Mouse (Mus musculus) hematopoietic stem cell, adult 5-6 weeks (primary cell): ENCODE results near the gene Ferd3l. TPM values are rescaled to one million over a fixed set of nuclear protein-coding genes. Genes with fewer than 3 reads are reported as not detected.

ENCODE experiments used
- ATAC-seq, 2 experiments: fragments of 125-278 bp in 1 of 2; replicated peaks in 1 of 2; 2 replicates each; pipeline ENCODE4 v1.8.0; 2016 to 2017; ENCODE audit warnings: inconsistent platforms in 2 of 2, mild to moderate bottlenecking in 2 of 2, moderate number of reproducible peaks in 2 of 2, low read depth in 1 of 2, moderate TSS enrichment in 1 of 2; ENCODE audit not compliant: low FRiP score in 2 of 2, poor library complexity in 2 of 2, severe bottlenecking in 2 of 2, insufficient read depth in 1 of 2, low TSS enrichment in 1 of 2
- total RNA-seq: library from RNA; stranded (forward); fragments of 172-1452, 232-1000 nt; gene quantifications from 2 replicates; pipeline ENCODE4 v1.2.3, GENCODE M21; 2017

Ferd3l gene
- not detected in 2 replicates for total RNA-seq

DNA sequence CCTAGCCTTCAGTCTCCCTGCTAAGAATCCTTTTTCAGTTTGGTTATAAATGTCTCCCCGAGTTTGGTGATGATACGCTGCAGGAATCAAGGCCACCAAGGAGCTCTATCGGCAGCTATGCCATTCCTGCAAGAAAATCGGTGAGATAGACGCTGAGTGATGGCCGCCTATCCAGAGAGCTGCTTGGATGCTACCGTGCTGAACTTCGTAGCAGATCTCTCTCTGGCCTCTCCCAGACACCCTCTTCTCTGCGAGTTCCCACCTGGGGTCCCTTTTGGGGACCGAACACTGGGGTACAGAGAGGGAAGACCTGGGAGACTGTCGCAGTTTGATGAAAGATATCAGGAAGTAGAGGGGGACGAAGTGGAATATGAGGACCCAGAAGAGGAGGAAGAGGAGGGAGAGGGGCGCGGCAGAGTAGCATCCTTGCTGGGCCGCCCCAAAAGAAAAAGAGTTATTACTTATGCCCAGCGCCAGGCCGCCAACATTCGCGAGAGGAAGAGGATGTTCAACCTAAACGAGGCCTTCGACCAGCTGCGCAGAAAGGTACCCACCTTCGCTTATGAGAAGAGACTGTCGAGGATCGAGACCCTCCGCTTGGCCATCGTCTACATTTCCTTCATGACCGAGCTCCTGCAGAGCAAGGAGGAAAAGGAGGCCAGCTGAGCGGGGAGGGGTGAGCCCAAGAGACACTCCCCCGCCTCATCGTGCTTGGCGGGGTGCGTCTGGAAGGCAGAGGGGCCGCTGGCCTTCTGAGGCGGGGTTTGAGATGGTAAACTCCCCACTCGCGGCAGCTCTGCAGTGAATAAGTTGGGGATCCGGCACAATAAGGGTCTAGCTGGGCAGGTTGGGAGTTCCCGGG, at the start of gene Ferd3l:
Gene Ferd3l, plus strand, starts transcription at position 95 of the 862 bp plus-strand sequence.
- no peak for ATAC-seq

DNA sequence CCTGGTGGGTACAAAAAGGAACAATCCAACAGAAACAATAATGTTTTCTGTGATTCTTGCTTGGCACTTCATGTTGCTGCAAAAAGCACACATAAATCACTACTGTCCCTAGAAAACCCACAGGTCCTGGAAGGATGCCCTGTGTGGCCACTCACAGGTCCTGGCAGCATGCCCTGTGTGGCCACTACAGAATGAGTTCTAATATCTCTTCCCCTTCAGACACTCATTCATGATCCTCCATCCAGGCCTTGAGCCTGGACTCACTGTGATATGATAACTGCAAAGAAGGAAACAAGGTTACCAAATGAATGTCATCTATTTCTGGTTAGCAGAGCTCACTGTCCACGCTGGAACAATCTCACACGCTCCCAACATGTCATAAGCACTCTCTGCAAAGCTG, 34.3 kb upstream of the Ferd3l start:
- ATAC-seq, result no peak

DNA sequence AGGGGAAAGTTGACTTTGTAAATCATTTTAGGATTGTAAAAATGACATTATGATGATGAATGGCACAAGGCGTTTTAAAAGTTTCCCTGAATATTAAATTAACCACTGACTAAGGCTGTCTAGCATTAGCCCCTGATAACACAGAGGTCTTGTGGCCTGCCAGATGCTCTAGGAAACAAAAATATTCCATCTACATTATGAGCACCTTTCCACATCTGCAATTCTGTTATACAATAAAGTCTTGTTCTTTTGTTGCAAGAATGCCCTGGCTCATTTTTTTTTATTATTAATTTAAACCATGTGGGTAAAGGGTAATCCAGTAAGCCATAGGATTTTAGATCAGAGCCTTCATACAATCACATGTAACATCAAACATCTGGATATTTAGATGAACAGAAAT, 33.6 kb upstream of the Ferd3l start:
- ATAC-seq, result no peak

DNA sequence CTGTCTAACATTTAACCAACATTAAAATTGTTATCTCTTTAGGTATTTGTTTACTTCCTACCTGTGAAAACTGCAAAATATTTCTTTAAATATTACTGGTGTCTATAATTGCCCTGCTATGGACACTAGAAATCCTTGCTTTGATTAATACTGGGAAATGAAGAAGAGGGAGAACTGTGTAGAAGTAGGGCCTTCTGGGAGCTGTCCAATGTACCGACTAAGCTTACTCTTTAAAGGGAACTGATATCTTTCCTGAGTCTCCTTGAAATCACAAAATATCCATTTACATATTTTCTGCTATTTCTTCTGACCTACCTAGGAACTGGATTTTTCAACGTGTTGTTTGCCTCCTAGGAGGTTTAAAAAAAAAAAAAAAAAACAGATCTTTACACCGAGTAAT, 1.5 kb upstream of the Ferd3l start:
- ATAC-seq, result no peak

DNA sequence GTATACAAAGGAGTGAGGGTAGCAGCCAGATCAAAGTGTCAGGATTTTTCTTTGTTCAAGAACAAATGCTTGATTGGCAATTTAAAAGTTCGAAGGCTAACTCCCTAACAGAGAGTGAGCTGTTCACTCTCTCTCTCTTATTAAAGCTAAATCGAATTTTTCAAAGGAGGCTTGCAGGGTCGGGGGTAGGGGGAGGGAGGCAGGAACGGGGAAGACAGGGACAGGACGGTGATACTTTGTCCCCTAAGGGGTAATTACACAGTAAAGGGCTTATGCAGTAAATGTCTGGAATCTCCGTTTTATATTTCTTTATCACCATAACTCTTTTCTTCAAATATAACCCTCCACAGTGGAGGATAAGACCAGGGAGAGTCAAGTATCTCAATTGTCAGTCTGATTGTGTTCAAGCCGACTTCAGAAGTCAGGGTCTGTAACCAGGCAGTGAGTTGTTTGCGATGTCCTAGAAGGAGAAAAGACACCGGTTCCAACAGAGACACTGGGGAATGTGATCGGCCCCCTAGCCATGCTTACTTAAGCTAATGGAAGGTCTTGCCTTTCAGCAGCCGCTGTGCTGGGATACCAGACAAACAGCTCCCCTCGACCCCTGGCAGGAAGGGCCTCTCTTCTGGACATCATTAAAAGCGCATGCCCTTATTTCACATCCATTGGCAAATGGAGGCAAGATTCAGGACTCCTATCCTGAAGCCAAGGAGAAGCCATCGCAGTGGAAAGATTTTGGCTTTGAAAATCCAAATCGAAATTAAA, 709 bp upstream of the Ferd3l start:
- ATAC-seq, result no peak

DNA sequence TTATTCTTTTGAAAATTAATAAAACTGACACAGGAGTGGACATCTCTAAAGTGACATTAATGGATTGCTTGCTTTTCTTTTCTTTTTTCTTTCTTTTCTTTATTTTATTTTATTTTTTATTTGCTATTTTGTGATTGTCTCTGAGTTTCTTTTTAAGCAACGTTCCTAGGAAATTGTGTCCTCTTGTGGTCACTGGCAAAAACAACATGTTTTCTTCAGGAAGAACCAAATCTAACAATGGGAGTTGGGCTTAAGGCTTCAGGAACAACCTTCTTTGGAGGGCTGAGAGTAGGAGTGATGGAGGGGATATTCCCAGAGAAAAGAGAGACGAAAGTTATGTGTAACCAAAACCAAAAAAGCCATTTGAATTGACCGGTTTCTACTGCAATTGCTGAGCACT, 24.6 kb downstream of the Ferd3l start:
- ATAC-seq, result no peak

DNA sequence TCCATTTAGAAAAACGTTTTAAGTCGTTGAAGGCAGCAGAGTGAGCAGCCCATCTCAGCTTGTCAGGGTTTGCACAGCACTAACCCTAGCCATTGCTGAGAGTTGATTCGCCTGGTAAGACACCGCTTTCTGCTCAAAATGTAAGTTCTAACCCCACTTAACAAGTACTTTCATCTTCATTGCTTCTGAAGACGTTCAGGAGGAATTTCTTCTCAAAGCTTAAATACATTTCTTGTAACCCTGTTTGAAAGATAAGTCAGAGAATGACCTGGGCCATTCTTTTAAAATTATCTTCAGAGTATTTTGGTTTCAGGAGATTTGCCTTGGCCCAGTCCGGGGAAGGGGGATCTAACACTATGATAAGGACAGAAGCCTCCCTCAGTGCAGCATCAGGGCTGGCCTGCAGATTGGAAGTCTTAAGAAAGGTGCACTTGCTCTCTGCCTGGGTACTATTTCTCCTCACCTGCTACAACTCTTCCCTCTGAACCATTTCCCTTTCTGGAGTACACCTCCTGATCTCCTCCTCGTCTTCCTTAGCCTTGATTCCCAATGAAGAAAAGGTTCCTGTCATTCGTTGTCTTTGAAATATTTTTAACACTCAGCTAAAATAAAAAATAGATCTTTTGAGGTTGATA, 26.8 kb downstream of the Ferd3l start:
- ATAC-seq, result no peak

DNA sequence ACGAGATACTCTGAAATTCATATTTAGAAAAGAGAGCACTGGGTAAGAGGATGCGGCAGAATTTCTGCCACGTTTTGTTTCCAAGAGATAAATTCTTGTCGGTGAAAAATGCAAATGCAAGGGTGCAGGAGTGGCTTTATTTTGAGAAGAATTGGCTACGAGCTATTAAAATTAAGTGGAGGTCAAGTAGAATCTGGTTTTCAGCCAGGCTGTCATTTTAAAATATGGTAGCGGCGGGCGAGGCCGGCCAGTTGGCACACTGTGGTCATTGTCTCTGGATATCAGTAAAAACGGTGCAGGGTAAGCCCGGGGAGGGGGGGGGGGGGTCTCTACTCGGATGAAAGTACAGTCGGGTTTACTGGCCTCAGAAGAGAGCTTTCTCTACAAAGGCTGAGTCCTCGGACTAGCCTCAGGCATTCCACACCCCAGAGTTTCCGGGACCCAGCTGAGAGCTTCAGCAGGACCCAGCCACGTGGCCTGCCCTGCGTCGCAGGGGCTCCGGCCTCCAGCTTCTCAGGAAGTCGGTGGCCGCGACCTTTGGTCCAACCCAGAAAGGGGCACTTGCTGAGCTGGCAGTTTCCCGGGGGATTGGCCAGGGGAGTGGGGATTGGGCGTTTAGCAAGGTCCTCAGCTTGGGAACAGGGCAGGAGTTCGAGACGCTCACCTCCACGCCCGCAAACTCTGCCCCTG, 27.5 kb downstream of the Ferd3l start:
- no peak for ATAC-seq

DNA sequence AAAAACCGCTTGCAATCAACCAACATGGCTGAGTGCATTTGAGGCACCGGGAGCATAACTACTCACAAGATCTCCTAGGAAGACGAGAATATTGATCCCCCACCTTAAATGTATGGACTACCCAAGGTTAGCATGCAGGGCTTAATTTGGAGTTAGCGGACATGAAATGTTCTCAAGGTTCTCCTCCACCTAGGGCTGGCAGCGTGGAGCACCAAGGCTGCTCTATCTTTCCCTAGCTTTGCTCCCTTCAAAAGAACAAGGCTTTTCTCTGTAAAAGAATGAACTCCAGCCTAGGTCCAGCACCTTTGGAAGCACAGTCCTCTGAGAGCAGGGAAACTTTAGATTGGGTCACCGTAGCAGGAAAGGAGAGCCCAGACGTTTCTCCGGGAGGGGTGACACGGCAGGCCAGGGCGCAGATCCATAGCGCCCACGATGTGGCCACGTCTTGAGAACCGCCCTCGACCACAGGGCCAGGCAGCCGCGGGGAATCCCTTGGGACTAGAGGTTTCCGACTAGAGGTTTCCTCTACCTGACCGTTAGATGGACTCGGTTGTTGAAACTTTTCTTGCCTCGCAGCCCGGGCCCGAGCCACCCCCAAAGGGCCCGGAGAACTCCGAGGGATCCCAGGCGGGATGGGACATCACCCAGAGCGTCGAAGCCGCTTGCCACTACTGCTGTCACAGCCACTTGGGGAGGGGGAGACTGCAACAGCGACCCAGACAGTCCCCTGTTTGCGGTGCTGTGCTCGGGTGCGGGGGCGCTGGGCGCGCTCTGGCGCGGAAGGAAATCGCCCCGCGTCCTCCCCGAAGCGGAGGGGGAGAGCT, 28.6 kb downstream of the Ferd3l start:
- no peak for ATAC-seq

DNA sequence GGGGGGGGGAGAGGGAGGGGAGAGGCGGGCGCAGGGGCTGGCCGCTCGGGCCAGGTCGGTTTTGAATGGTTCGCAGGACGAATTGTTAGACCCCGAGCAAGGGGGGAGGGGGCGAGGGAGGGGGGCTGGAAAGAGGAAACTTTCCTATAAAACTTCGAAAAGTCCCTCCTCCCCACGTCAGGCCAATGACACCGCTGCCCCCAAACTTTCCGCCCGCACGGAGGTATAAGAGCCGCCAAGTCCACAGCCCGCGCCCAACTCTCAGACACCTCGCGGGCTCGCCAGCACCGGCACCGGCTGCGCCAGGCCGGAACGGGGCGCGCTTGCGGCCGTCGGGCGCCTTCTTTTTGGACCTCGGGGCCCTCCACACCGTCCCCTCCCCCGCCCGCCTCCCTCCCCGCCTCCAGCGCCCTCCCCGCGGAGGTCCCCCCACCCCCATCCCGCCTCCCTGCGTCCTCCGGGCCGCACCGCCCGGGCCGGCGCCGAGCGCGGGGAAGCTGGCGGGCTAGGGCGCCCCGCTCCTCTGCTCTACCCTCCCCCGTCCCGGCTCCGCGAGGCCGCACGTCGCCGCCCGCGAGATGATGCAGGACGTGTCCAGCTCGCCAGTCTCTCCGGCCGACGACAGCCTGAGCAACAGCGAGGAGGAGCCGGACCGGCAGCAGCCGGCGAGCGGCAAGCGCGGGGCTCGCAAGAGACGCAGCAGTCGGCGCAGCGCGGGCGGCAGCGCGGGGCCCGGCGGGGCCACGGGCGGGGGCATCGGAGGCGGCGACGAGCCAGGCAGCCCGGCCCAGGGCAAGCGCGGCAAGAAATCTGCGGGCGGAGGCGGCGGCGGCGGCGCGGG, 29.4 kb downstream of the Ferd3l start, which contains the start of gene Twist1:
Gene Twist1, plus strand, starts transcription at position 272 of the 841 bp plus-strand sequence.
- ATAC-seq, result no peak

DNA sequence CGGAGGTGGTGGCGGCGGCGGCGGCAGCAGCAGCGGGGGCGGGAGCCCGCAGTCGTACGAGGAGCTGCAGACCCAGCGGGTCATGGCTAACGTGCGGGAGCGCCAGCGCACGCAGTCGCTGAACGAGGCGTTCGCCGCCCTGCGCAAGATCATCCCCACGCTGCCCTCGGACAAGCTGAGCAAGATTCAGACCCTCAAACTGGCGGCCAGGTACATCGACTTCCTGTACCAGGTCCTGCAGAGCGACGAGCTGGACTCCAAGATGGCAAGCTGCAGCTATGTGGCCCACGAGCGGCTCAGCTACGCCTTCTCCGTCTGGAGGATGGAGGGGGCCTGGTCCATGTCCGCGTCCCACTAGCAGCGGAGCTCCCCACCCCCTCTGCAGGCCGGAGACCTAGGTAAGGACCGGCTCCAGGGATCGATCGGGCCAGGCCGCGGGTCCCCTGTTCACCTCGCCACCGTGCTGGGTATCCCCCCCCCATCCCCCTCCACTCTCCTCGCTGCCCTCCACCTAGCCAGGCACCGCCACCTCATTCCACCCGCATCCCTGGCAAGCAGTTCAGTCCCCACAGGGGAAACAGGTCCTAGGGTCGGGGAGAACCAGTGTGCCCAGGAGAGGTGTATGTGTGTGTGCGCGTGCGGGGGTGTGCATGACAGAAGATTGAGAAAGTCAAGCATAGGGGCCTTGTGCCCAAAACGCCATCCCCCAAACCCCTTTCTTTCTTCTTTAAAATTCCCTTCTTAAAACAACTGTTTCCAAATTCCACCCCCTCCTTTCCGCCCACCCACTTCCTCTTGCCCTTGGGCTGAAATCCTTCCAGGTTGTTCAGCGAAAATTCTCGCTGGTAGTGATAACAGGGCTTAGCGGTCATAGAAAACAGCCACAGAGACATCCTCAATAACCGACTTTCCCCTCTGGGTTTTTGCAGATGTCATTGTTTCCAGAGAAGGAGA, 30.3 kb downstream of the Ferd3l start:
- peak; percentile 16 to 23; a peak in 1 of 4 replicates for ATAC-seq

DNA sequence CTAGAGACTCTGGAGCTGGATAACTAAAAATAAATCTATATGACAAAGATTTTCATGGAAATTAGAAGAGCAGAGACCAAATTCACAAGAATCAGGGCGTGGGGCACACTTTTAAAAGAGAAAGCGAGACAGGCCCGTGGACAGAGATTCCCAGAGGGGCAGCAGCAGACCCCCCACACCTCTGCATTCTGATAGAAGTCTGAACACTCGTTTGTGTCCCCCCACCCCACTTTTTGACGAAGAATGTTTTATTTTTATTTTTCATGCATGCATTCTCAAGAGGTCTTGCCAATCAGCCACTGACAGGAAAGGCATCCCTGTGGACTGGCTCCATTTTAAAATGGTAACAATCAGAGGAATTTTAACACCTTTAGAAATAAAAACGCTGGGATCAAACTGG, 31.0 kb downstream of the Ferd3l start:
- ATAC-seq, result no peak

DNA sequence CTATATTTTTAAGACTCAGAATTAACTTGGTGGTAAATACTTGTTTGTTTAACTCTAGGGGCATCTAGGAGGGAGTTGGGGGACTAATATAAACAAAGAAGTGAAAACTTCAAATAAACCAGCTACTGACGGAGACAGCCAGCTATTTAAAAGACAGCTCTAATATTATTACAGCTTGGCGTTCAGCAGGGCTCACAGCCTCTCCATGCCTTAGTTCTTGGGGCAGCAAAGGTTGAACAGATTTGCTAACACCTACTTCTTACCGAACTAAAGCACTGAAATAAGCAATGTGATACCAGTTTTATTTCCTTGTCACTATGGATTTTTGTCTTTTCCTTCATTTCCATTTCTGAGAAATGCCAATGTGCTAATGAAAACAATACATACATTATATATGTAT, 31.6 kb downstream of the Ferd3l start:
- ATAC-seq, result no peak

DNA sequence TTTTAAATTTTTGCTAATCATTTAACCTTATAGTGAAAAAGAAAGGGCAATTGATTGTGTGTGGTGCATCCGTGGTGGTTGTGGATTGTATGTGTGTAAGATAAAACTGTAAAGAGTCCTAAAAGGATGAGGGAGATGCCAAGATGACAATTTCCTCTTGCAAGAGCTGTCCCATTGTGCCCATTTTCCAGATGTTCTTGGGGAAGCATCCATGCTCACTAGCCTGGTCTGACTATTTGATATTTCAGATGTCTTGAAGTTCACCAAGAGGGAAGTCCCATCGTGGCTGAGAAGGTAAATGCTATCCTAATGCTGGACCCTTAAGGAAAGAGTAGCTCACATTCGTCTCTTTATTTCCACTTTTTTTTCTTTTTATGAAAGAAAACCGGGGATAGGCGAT, 32.8 kb downstream of the Ferd3l start:
- ATAC-seq, result no peak

DNA sequence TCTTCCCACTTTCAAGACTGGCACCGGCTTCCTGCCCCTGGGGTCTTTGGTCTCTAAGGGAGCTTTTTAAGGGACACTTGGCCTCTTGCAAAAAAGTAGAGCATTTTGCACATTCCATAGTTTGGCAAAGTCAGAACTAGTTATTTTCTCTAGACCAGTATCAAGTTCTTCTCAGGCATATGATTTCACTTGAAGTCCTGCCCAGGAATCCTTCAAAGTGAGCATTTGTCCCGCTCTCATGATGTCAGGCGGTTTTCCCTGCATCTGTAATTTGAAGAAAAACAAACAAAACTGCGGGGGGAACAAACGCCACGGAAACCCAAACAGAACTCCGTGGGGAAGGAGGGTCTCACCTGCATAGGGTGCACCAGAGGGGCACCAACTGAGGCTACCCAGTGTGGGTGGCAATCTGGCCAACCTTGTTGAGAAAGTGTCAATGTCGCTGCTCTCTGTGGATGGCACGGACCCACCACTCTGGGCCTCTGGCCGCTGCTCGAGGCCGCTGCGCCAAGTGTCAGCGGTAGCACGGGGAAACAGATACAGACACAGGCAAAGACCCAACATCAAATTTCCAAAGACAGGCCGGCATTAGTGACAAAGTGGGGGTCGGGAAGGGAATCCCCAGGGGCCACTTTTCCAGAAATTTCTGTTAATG, 34.0 kb downstream of the Ferd3l start:
- no peak for ATAC-seq
